Mouse (Mus musculus) mature B cell (primary cell): Measurements from ENCODE around the gene Fnbp1l.

ENCODE experiments used
- in situ Hi-C: fragments of 300-500 bp; cut with MboI; formaldehyde crosslinking; loops from 2 replicates; pipeline ENCODE4 v1.14.3; 2019

Gene Fnbp1l

DNA sequence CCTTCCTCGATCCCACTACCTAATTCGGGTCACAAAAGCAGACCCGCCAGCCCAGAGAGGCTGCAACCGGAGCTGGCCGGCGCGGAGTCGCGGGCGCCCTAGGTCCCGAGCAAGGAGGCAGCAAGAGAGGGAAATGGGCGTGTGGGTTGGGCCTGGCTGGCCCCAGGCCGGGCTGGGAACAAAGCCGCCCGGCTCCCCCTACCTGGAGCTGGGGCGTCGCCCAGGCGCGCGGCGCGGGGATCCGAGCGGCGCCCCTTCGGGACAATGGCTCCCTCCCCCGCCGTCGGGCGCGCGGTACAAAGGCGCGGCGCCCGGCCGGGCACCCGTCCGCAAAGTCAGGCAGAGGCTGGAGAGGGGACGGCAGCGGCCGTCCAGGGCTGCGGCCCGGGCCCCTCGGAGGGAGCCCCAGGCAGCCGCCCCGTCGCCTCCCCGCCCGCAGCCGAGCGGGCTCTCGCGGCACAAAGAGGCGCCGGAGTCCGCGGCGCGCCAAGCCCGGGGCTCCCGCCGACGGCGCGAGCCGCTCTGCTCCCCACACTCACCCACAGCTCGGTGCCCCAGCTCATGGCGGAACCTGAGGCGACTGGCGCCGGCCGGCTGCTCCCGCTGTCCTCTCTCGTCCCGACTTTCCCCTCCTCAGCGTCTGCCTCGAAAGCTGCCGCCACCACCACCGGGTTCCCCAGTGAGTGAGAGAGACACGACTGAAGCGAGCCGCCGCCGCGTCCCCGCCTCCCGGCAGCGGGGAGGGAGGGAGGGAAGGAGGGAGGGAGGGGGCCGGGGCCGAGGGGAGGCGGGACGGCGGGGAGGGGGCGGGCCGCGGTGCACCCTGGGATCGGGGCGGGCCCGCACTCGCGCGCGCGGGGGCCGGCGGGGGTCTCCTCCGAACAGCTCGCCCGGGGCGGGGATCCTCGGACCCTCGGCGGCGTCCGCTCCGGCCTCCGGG is at the start of gene Fnbp1l:
TSS of gene Fnbp1l (minus strand) at position 725 of the 940 bp plus-strand sequence.
- in situ Hi-C loops, result no loop called here

DNA sequence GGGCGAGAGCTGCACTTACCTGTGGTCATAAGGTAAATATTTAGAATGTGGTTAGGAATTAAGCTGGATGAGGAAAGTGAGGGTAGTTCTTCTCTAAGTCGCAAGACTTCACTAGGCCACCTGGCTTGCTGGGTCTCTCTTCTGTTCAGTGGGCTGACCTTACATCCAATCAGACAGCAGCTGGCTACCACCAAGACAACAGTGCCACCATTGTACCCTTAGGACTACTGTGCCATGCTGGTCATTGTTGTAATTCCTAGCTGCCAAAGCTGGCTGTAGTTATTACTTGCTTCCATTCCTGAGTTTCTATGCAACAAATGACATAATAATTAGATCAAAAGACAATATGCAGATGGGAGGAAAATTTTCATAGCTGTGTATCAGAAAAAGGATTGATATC is 41.3 kb upstream of the Fnbp1l start:
- in situ Hi-C loops, result no loop called here

DNA sequence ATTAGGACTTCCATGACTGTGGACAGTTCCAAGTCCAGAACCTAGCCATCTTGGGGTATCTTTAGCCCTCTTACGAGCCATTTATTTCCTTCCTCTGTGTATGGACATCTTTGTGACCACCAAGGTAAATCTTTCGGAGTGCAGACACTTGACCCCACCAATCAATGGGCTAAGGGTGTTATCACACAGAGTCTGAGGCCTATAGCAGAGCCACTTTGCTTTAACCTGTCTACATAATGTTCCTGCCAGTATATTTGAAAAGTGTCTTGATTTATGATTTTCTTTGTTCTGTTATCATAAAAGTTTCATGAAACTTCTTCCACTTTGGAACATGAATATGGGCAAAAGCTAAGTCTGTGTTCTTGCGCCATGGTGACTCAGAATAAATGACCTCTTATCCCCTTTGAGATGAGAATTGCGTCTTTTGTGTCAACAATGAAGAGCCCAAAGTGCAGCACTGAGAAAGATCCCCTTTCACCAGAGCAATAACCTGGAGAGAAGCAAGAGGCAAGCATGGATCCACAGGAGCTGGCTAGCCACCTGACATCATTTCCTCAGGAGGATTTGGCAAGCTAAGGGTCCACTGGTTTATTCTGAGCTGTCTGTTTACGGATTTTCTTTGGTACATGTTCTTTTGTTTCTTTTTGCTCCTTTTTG is 39.9 kb upstream of the Fnbp1l start:
- in situ Hi-C loops, result no loop called here

DNA sequence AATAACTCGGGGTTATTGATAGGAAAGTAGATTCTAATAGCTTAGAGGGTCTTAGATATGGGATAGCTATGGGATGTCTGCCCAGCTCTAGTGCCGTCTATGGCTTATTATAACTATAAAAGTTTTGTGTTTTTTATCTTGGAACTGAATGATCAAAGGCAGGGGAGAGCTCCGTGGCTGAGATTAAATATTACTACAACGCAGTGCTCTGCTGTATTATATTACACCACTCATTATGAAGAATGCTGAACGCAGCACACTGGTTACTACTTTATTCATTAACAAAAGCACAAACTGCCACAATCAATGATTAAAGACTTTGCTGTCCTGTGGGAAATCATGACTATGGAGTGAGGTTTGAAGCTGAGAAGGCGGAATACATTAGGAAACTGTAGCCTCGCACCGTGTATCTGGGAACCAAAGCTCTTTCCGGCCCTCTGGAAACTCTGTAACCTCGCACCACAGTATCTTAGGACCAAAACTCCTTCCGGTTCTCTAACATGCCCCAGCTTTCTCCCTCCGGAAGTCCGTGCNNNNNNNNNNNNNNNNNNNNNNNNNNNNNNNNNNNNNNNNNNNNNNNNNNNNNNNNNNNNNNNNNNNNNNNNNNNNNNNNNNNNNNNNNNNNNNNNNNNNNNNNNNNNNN is 27.8 kb upstream of the Fnbp1l start:
- in situ Hi-C loops, result no loop called here

DNA sequence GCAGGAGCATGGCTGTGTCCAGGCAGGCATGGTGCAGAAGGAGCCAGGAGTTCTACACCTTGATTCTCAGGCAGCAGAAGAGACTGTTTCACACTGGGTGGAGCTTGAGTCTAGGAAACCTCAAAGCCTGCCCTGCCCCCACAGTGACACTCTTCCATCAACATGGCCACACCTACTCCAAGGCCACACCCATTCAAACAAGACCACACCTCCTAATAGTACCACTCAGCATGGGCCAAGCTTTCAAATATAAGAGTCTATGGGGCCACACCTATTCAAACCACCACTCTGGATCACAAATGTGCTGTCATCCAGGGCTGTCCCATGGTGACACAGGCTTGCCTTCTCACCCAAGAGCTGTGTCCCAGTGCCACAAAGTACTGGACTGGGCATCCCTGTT is 20.8 kb upstream of the Fnbp1l start:
- in situ Hi-C loops, result no loop called here

DNA sequence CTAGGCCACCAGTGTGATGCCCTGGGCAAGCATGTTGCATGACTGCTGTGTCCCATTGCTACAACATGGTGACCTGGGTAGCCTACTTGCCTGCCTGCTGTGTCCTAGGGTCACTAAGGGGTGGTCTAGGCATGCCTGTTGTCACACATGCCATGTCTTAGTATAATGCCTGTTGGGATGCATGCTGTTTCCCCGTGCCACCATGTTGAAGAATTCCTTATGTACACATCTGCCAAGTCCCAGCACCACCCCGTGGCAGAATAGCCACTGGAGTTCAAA is 19.6 kb upstream of the Fnbp1l start:
- in situ Hi-C loops, result loop anchor here (10.0 kb wide), 1 partner anchor 324 kb away; no protein-coding TSS in a partner anchor

DNA sequence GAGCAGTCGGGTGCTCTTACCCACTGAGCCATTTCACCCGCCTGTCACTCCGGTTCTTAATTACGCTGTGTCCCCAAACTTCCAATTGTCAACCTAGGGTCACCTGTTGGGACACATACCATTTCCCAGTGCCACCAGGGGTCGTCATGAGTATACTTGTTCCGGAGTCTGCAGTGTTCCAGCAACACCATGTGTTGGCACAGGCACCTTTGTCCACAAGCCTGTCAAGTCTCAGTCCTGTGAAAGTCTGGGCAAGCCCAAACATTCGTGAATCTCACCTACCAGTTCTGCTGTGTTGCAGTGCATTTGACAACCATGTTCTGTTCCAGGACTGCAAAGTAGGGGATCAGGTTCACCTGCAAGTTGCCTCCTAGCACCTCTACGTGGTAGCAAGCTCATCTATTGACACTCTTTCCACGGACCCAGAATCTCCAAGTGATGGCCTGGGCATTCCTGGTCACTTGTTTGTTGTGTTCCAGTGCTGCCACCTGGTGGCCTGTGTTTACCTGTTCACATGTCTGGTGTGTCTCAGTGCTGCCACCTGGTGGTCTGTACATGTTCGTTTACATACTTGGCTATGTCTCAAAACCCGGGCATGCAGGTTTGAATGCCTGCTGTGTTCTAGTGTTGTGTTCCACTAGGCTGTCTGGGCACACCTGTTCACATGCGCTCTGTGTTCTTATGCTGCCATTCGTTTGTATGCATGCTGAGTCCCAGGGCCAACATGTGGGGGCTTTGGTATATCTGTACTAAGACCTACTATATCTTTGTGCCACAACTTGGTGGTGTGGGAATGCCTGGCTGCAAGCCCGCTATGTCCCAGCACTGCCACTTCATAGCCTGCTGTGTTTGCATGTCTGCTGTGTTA is 19.0 kb upstream of the Fnbp1l start:
- in situ Hi-C loops, result loop anchor here (10.0 kb wide), 1 partner anchor 324 kb away; no protein-coding TSS in a partner anchor

DNA sequence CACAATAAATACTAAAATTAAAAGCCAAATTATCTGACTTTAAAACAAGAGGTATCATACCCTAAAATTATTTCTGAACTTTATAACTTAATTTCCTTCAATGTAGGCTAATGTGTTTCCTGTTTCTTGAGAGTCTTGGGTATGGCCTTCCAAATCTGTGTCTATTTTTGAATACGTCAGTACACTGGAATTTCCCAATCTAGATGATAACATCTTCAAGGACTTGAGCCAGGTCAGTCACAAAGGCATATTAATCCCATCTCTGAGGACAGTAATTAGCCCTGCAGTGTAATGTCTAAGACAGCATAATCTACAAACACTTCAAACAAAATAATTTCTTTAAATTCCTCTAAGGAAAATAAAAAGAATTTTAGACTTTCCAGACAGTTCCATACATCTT is 17.8 kb upstream of the Fnbp1l start:
- in situ Hi-C loops, result loop anchor here (10.0 kb wide), 1 partner anchor 322 kb away; no protein-coding TSS in a partner anchor

DNA sequence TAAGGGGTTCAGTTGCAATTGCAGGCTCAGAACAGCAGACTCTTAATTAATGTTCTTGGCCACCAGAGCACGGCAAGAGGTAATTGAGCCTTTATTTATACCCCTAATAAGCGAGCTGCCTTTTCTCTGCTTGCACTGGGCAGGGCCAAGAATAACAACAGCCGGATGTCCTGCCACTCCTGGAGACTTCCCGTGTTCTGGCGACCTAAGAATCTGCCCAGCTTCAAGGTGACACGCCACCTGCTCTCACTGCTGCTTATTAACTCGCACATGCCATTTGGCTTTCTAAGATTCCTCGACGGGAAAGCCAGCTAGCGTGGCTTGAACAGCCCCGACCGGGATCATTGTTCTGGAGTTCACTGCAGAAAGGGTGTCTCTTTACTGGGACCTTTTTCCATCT is 15.7 kb upstream of the Fnbp1l start:
- in situ Hi-C loops, result loop anchor here (10.0 kb wide), 1 partner anchor 320 kb away; no protein-coding TSS in a partner anchor

DNA sequence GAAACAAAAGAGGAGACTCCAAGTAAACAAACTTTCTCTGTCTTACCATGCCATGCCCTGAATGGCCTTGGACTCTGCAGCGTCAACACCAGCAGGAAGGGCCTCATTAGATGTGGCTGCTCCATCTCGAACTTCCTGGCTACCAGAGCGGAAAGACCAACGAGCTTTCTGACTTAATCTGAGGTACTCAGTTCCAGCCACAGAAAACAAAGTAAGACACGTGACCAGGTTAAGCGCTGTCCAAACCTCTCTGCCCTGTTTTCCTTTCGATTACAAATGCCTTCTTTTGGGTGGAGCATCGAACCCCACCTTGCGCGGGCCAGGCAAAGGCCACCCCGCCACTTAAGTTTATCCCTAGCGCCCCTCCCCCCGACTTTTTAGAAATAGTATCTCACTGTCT is 10.1 kb upstream of the Fnbp1l start:
- in situ Hi-C loops, result no loop called here

DNA sequence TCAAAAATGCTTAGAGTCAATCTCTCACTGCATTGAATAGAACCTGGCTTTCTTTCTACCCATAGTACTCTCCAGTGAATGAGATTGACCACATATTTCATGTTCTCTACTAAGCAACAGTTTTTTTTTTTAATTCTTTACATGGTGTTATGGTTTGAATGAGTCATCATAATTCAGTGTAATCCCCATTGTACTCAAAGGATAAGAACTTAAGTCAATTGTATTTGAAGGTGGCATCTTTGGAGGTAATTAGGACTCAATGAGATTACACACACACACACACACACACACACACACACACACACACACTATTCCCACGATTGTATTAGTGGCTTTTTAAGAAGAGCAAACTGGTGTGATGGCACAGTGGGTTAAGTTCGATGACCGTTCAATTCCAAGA is 9.4 kb upstream of the Fnbp1l start:
- in situ Hi-C loops, result no loop called here

DNA sequence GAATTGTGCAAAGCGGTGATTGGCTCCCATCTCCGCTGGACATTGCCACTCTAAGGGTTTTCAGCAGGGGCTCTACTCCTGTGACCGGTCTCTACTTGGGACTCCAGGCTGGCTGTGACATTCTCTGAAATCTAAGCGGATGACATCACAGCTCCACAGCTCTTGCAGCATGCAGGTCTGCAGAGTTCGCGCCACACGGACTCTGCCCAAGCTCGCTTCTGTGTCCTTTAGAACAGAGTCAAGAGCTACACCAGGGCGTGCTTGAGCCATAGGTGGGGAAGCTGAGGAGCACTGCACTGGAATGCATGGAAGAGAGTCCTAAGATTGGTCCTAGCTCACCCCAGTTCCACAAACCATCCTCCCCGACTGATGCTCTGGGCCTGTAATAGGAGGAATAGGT is 9.0 kb upstream of the Fnbp1l start:
- in situ Hi-C loops, result no loop called here

DNA sequence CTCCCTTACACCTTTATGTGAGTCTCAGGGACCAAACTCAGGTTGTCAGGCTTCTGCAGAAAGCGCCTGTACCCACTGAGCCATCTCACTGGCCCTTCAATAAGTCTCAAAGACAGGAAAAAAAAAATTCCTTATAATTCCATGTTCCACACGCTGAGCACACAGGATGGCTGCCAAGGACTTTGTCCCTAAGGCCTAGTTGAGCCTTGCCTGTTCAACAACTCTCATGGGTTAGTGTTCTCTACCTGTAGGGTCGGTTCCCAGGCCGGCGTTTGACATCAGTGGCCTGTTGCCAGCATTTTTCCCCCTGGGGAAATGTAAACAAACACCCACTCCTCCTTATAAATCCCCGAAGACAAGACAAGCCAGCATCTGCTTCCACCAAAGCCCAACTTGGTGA is 8.3 kb upstream of the Fnbp1l start:
- in situ Hi-C loops, result no loop called here

DNA sequence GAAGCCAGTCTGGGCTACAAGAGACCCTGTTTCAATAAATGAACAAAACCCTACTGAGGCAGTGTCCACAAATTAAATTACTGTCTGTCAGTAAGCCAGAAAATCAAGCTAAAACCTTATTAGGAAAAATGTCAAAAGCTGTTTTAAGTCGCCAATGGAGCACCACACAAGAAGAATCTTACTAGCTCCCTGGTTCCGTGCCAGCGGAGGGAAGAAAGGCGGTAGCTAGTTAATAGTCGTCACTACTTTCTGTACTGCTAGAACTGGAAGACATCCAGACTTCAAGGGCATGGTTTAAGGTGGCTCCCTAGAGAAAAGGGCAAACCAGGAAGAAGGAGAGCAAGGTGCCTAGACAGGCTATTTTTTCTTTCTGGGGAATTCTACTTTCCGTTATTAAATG is 5.1 kb upstream of the Fnbp1l start:
- in situ Hi-C loops, result no loop called here

DNA sequence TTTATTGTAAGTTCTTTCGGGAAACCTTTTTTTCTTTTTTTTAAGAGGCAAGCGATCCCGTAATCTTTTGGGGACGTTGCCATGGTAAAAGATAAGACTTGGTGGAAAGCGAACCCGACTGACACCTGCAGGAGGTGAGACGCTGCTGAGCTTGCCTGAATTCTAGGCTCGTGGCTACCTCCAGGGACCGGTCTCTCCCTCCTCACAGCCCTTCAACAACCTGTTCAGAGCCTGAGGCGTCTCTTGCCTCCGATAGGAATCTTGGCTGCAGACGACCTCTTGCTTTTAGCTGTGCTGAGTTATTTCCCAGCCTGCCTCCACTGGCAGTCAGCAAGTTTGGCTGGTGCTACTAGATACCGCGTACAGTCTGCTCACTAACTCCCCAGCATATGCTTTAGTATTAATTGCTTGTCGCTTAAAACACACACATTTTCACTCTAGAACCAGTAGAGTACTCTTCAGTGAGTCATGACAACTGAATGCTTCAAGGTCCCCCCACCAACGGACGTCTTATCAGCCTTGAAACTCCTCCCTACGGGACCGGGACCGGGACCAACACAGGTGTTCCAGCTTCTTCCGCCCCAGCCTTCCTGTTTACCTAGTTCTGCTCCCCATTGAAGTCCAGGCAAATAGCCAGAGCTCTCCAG is 893 bp upstream of the Fnbp1l start:
- in situ Hi-C loops, result no loop called here

DNA sequence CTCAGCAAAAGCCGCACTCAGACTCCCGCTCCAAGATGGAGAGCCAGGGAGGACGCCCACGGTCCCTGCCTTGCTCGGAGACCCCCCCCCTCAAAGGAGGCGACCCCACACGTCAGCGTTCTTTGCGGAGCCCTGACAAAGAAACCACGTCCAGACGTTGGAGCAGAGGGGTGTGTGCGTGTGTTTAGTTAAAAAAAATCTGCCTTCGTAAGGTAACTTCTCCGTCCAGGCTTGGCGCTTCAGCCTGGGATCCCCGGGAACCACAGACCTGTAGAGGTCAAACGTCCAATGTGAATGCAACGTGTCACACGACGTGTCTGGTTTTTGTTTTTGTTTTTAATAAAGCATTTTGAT is 393 bp upstream of the Fnbp1l start:
- in situ Hi-C loops, result no loop called here

DNA sequence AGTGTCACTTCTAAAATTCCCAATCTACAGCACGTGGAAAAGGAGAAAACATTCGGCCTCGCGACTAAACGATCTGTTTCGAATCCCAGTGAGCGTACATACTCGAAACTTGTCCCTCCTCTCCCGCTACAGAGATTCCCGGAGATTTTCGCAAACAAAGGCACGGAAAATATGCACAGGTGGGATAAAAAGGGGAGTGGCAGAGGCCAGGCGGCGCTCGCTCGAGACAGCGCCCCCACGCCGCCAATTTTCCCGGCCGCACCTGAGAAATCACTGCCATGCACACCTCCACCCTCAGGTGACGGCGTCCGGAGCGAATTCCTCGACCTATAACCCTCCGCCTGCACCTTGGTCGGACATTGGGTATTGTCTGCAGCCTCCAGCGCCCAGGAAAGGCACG is 1.1 kb downstream of the Fnbp1l start:
- in situ Hi-C loops, result no loop called here

DNA sequence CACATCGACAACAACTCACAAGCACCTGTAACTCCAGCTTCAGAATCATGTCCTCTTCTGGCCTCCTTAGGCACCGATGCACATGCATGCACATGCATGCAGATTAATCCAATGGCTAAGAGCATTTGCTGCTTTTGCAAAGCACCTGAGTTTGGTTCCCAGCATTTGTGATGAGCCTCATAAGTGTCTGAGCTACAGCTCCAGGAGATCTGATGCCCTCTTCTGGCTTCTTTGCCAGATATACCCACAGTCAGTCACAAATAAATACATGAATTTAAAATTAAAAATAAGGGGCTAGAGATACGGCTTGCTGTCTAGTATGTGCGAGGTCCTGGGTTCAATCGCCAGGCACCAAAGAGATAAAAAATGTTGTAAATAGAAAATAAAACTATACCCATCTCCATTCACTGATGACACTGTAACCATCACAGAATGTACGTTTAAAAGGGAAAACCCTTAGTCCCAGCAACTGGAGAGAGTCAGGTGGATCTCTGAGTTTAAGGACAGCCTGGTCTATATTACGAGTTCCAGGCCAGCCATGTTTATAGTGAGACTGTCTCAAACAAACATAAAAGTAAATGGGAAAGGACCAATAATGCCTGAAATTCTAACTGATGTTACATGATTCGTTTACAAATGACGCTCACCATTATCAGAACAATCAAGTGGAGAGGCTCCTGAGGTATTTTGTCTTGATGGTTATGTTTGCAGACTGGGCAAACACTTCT is 1.7 kb downstream of the Fnbp1l start:
- in situ Hi-C loops, result no loop called here

DNA sequence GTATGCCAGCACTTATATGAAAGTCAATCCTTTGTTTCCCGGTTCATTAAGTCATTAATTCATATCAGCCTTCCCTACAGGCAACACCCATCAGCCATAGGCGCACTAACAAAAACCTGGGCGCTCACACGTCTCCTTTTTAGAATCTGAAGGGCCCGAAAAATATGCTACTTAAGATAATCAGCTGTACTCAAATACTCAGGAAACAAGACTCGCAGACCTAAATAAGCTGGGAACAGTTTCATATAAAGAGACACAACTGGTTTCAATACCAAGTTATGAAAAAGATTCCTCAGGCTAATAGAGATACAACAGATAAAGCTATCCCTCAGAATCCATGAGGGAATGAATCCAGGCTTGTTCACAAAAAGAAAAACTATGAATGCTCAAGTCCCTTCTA is 7.0 kb downstream of the Fnbp1l start:
- in situ Hi-C loops, result no loop called here

DNA sequence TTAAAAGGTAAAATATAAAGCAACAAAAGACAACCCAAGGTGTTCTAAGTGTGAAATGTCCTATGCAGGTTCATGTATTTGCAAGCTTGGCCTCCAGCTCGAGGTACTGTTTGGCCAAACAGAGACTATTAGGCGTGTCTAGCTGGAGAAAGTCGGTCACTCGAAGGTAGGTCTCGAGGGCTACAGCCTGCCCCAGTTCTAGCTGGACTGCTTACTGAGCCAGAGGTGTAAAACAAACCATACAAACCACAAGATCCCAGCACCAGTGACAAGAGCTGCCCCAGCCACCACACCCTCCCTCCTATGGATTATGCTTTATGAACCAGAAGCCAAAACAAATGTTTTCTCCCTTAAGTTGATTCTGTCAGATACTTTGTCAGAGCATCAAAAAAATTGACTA is 7.8 kb downstream of the Fnbp1l start:
- in situ Hi-C loops, result no loop called here
